Mouse (Mus musculus) heart, postnatal 25 days (tissue): ENCODE measurements at regions not wholly inside any gene's neighbourhood (a gene's known extent, or its start where the extent isn't known, plus 50 kb on each side); places are given as distances from the start of the nearest gene placed in this dataset.
A peak's percentile ranks its signal among the peaks of the same experiment; 100 is the strongest.
"Not testable (repeated sequence)": the region's sequence is repeated elsewhere in the genome, so short reads cannot be mapped to it uniquely, and the experiment has no call there.

Experiments
- DNase-seq: peaks from one replicate; pipeline ENCODE4 v3.0.0; 2022; ENCODE audit warnings: low spot score
- intact Hi-C: fragments of 180-260 bp; cut with DNase I; formaldehyde crosslinking; loops from one replicate; pipeline ENCODE4 v1.15.1; 2025

DNA sequence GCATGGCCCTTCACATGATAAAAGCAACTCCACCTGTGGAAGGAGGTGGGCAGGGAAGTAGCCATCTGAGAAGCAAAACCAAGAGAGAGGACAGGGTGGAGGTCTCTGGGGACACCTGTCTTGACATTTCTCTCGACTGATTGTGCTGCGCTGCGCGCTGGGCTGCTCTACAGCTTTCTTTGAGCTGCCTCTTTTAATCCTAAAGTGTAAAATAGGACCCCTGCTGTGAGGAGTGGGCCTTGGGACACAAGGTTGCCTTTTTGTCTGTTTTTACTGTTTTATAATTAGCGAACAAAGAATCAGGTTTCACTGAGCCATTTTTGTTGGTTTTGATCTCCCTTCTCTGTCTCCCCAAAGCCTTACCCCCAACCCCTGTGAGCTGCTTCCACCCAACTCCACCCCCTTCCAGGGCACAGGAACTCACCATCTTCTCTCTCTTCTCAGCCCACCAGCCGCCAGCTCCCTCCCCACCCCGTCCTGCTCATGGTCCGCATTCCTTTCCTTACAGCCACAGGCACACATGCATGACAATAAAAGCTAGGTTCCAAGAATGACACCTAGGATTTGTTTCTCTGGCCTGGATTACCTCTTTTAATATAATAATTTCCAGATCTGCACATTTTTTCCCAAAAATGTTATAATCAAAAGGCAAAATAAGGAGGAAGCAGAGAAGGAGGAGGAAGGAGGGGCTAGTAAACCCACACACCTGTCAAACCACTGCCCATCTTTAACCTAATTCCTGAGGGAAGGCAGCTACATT is 57.3 kb downstream of the Cbln4 start:
- no peak for DNase-seq
- intact Hi-C loops = no loop called here

DNA sequence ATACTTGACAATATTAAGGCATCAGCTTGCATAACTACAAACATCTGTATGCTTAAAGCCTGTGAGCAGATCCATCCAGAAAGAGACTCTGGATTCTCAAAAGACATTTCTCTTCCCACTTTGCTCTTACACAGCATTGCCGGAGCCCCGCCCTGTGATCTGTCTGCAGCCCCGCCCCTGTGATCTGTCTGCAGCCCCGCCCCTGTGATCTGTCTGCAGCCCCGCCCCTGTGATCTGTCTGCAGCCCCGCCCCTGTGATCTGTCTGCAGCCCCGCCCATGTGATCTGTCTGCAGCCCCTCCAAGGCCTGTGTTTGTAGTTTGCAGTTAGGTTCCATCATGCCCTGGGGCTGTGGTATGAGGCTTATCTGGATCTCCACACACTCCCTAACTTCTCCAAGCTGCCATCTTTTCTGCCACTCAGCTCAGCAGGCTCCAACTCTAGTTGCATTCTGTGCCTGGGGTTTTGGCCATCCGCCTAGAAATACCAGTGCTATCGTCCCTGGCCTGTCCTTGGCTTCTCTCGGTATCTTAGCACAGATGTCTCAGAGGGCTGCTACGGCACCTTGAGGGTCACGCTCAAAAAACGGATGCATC is 73.9 kb downstream of the Cbln4 start:
- no peak for DNase-seq

GRCm38 (mm10) chr2:171946569-171947250 is 96.6 kb downstream of the Cbln4 start:
- intact Hi-C loops = no loop called here
- no peak for DNase-seq

More for the DNA sequence above, 73.9 kb downstream of the Cbln4 start:
- intact Hi-C loops = no loop called here

DNA sequence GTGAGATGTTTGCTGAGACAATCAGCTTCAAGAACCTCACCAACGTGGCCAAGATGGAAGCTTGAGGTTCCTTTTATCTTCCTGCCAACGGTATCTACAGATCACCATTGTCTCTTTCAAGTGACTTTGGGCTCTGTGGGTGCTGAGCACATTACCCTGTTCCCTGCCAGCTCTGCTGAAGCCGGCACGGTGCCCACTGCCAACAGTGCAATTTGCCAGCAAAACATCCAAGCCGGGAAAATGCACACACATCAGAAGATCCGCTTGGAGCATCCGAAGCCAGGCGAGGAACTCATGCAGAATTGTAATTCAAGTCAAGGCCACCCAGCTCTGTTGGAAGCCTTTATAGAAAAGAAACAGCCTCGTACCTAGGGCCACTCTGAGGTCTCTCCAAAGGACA is 100.6 kb downstream of the Cbln4 start:
- DNase-seq = no peak
- intact Hi-C loops = no loop called here

- intact Hi-C loops = no loop called here
- DNase-seq = no peak
These were observed 107.5 kb downstream of the Cbln4 start for GRCm38 (mm10) chr2:171935646-171936325.

DNA sequence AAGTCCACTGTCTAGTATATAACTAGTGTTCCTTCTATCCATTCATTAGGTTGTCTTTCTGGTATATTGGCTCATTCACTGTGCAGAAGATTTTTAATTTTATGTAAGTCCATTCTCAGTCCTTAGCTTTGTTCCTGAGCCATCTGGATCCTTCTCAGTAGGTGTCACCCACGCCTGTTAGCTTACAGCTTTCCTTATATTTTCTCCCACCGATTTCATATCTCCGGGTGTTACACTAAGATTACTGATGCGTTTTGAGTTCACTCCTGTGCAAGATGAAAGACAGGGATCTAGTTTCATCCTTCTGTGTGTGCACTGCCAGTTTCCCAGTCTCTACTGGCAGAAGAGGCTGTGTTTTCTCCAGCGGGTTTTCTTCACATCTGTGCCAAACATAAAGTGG is 122.3 kb downstream of the Cbln4 start:
- intact Hi-C loops = no loop called here
- no peak for DNase-seq

GRCm38 (mm10) chr2:171887306-171887705 is 156.0 kb downstream of the Cbln4 start:
- no peak for DNase-seq
- intact Hi-C loops = no loop called here

DNA sequence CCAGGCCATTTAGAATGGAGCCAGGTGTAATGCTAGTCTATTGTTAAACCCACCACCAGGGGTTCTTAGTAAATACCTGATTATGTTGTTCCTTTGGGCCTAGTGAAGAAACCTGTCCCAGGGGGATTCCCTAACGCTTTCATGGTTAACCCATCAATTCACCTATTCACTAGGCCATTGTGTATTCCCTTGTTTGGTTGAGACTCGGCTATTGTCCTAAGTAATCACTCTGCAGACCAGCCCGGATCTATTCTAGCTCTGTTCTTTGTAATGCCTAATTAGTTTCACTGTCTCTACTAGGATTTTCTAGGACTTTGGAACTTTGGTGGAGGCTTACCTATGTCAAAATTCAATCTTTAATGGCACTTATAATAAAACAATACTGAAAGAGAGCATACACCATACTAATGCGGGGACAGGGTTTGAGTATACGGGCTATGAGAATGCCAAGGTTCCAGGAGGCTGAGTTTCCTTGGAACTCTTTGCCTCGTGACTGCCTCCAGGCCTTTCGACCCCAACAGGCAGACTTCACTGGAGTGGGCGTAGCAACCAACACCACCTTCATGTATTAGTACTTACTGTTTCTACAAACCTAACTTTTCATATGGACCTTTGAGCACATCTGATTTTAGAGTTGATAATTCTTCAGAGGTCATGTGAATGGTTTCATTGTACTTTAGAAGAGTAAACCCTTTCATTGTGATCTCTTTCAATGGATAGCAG is 163.9 kb downstream of the Cbln4 start:
- intact Hi-C loops, DNase-seq: not testable (repeated sequence)

GRCm38 (mm10) chr2:171867550-171867949 is 175.7 kb downstream of the Cbln4 start:
- DNase-seq = no peak
- intact Hi-C loops = no loop called here

DNA sequence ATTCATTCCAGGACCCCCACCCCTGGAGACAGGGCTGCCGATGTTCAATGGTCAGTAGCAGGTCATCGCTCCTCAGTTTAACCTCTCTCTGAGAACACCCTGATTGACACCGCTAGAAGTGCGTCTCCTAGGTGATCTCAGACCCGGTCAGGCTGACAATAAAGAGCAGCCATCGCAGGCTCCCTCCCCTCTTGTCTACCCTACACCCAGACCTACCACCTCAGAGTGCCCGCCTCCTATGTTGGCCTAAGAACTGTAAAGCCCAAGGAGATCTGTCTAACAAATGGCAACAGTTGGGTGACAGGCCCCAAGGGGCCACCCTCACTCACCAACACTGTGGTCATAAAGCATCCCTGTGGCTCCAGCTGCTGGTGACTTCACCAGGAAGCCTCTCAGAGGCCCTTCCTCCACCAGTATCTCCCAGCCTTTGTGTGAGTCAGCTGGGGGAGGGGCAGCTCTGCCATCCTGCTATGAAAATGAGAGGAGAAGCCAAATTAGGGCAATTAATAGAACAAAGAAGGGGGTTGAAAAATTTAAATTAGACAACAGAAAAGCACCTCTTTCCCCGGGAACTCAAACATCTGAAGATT is 178.8 kb downstream of the Cbln4 start:
- intact Hi-C loops = no loop called here
- no peak for DNase-seq

GRCm38 (mm10) chr2:171862626-171863025 is 180.6 kb downstream of the Cbln4 start:
- no peak for DNase-seq
- intact Hi-C loops = no loop called here

- no peak for DNase-seq
- intact Hi-C loops = no loop called here
These were observed 184.4 kb downstream of the Cbln4 start for GRCm38 (mm10) chr2:171858894-171859293.

DNA sequence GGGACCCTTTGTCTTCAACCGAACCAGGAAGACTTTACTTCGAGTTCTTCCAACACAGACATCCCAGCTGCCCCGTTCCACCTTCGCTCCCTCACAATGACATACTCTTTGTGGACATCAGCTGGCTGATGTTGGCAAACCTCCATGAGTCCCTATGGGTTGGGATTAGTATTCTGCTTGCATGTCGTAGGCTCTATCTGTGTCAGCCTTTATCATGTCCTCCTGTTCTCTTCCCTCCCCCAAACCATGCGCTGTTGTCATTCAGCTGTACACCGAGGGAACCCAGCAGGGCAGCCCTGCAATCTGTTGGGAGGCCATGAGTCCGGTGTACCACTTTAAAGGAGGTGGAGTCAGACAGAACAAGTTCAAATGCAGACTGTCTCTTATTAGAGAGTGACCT is 186.8 kb downstream of the Cbln4 start:
- intact Hi-C loops = no loop called here
- no peak for DNase-seq

GRCm38 (mm10) chr2:171846826-171847492 is 196.3 kb downstream of the Cbln4 start:
- no peak for DNase-seq
- intact Hi-C loops = no loop called here

- intact Hi-C loops = no loop called here
- DNase-seq = no peak
These were observed 203.1 kb downstream of the Cbln4 start for GRCm38 (mm10) chr2:171840058-171840713.

DNA sequence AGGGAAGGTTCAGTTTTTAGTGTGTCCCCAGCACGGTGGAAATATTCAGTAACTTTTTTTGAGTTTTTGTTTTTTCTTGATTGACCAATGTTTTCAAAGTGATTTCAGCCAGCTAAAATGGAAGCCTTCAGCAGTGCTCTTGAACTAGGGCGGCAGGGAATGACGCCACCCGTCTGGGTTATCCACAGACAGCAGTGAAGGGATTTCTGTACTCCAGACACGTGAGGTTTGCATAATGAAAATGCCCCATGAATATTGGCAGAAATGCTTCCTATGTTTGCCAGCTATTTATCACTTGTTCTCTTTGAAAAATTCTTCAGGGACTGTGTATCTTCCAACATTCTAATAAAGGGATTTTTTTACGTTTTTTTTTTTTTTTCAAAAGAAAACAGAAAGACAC is 221.1 kb downstream of the Cbln4 start:
- peak; percentile 26 for DNase-seq
- intact Hi-C loops = no loop called here

- DNase-seq = no peak
These were observed 224.8 kb downstream of the Cbln4 start for GRCm38 (mm10) chr2:171818504-171818903.

GRCm38 (mm10) chr2:171816685-171817419 is 226.4 kb downstream of the Cbln4 start:
- intact Hi-C loops = no loop called here
- DNase-seq = no peak

More at GRCm38 (mm10) chr2:171818504-171818903, 224.8 kb downstream of the Cbln4 start:
- intact Hi-C loops = no loop called here
